Mouse (Mus musculus) liver, adult 2 months (tissue): Measurements from ENCODE around the gene Fam243.

Source experiments
- CTCF ChIP-seq: fragments of 200-500 bp; IDR thresholded peaks from 2 replicates; pipeline ENCODE4 v1.5.1; 2011; ENCODE audit warnings: low read depth, low read length, control low read depth
- POLR2A ChIP-seq: fragments of 200-500 bp; IDR thresholded peaks from 2 replicates; pipeline ENCODE4 v1.6.1; 2011; ENCODE audit warnings: low read length, control low read depth; ENCODE audit not compliant: insufficient read depth; ENCODE audit errors: extremely low read depth

DNA sequence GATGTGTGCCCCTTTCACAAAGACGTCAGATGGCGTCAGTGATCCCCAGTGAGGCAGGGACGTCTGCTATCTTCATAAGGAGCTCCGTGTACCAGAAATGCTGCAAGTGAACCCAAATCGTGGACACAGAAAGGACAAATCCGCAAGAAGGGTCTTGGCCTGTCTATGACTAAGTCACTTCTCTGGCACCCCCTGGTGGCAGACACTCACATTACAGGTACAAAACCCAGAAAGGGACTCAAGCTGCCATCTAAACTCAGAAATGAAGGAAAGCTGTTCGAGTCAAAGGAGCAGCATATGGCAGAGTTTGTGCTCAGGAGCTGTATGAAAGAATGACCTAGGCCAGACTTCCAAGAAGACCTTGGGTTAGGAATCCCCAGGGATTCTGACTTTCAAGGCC, 34.6 kb downstream of the Fam243 start:
- TF ChIP-seq CTCF, result peak; percentile 70
- TF ChIP-seq POLR2A, result no peak
